Mouse (Mus musculus): ENCODE measurements around the gene Slc4a5. TPM values are rescaled to one million over a fixed set of nuclear protein-coding genes. Genes with fewer than 3 reads are reported as not detected.

Slc4a5 gene
- polyA plus RNA-seq (2012; rRNA removed), result 0.05 and 0.26 TPM in 2 replicates

DNA sequence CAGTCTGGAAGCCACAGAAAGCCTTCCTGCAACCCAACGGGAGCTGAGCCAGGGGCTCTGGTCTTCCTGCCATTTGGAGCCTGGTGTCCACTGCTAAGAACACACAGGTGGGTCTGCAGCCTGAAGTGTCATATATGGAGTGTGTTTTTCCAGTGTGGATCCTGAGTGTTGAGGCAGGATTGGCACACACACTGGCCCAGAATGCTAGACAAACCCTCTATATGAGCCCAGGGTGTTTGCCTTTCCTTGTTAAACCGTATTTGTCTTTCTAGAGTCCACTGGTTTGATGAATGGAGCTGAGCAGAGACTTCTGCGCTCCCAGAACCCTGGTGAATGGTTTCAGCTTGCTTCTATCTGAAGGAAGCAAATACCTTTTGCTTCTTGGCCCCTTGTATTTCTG, at the start of gene Slc4a5:
TSS of gene Slc4a5 (plus strand) at position 15 of the 400 bp plus-strand sequence.
- Histone ChIP-seq H3K36me3 (ENCODE audit: control insufficient read depth, insufficient read depth, low read length) (no peaks in the 10 kb centered on the region), H3K27me3 (ENCODE audit: control insufficient read depth, insufficient read depth, low read length) (no peaks in the 10 kb centered on the region), H3K27ac (ENCODE audit: insufficient read depth, low read length) (no peak within 1 kb of the TSS), H3K4me3 (ENCODE audit: extremely low read depth, insufficient read depth, insufficient read length) (no peak within 1 kb of the TSS), H3K4me1 (ENCODE audit: control insufficient read depth, insufficient read depth, insufficient read length) (no peaks in the 10 kb centered on the region)
- no peak for DNase-seq (ENCODE audit: low read depth in 1 of 2, low spot score in 2 of 2)
- TF ChIP-seq POLR2A (IDR thresholded peaks at IDR 0.05; ENCODE audit: low read depth, low read length) (no peak), CTCF (IDR thresholded peaks at IDR 0.05; ENCODE audit: extremely low read depth, insufficient read depth, insufficient read length, insufficient replicate concordance) (no peak)
- WGBS, result 85% methylated on average over 3 of the region's 3 CpGs

GRCm38 (mm10) chr6:83169872-83170271, 49.8 kb upstream of the Slc4a5 start:
- H3K4me3 ChIP-seq (ENCODE audit: extremely low read depth, insufficient read depth, insufficient read length), result no peak overlapping the region
- 0 out of 2 replicates have a peak, but pooled peaks cover 3% of the 10 kb centered on the region for H3K4me1 ChIP-seq (ENCODE audit: control insufficient read depth, insufficient read depth, insufficient read length)
- H3K36me3 ChIP-seq (ENCODE audit: control insufficient read depth, insufficient read depth, low read length), result no peaks in the 10 kb centered on the region
- WGBS, result 88% methylated on average over 5 of the region's 5 CpGs
- no peak overlapping the region for H3K27ac ChIP-seq (ENCODE audit: insufficient read depth, low read length)
- no peak for DNase-seq (ENCODE audit: low read depth in 1 of 2, low spot score in 2 of 2)
- H3K27me3 ChIP-seq (ENCODE audit: control insufficient read depth, insufficient read depth, low read length), result no peaks in the 10 kb centered on the region
- TF ChIP-seq POLR2A (IDR thresholded peaks at IDR 0.05; ENCODE audit: low read depth, low read length), result no peak
- no peak for TF ChIP-seq CTCF (IDR thresholded peaks at IDR 0.05; ENCODE audit: extremely low read depth, insufficient read depth, insufficient read length, insufficient replicate concordance)

DNA sequence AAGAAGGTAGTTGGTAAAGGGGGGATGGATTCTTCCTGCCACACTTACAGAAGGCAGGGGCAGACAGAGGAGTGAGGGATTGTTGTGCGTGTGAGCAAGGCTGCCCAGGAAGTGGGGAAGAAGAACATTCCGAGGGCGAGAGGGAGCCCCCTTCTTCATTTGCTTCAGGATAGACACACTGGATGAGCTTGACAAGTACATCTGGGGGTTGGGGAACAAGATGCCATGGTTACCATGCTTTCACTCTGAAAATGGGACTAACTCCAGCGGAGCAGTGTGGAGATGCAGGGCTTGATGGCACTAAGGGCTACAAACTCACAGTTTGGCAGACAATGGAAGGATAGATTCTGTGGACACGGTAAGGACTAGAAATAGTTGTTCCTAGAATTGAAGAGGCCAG, 48.6 kb upstream of the Slc4a5 start:
- no peaks in the 10 kb centered on the region for H3K36me3 ChIP-seq (ENCODE audit: control insufficient read depth, insufficient read depth, low read length)
- no peak overlapping the region for H3K4me3 ChIP-seq (ENCODE audit: extremely low read depth, insufficient read depth, insufficient read length)
- no peak overlapping the region for H3K27ac ChIP-seq (ENCODE audit: insufficient read depth, low read length)
- TF ChIP-seq CTCF (IDR thresholded peaks at IDR 0.05; ENCODE audit: extremely low read depth, insufficient read depth, insufficient read length, insufficient replicate concordance) (no peak), POLR2A (IDR thresholded peaks at IDR 0.05; ENCODE audit: low read depth, low read length) (no peak)
- H3K4me1 ChIP-seq (ENCODE audit: control insufficient read depth, insufficient read depth, insufficient read length), result no peaks in the 10 kb centered on the region
- H3K27me3 ChIP-seq (ENCODE audit: control insufficient read depth, insufficient read depth, low read length), result no peaks in the 10 kb centered on the region
- DNase-seq (ENCODE audit: low read depth in 1 of 2, low spot score in 2 of 2), result no peak
- WGBS, result 88% methylated on average over 5 of the region's 5 CpGs

GRCm38 (mm10) chr6:83172240-83172920, 47.2 kb upstream of the Slc4a5 start:
- 87% methylated on average over 9 of the region's 9 CpGs for WGBS
- no peaks in the 10 kb centered on the region for H3K36me3 ChIP-seq (ENCODE audit: control insufficient read depth, insufficient read depth, low read length)
- no peaks in the 10 kb centered on the region for H3K27me3 ChIP-seq (ENCODE audit: control insufficient read depth, insufficient read depth, low read length)
- no peak overlapping the region for H3K4me3 ChIP-seq (ENCODE audit: extremely low read depth, insufficient read depth, insufficient read length)
- DNase-seq (ENCODE audit: low read depth in 1 of 2, low spot score in 2 of 2), result no peak
- TF ChIP-seq POLR2A (IDR thresholded peaks at IDR 0.05; ENCODE audit: low read depth, low read length) (no peak), CTCF (IDR thresholded peaks at IDR 0.05; ENCODE audit: extremely low read depth, insufficient read depth, insufficient read length, insufficient replicate concordance) (no peak)
- no peak overlapping the region for H3K27ac ChIP-seq (ENCODE audit: insufficient read depth, low read length)
- no peaks in the 10 kb centered on the region for H3K4me1 ChIP-seq (ENCODE audit: control insufficient read depth, insufficient read depth, insufficient read length)

DNA sequence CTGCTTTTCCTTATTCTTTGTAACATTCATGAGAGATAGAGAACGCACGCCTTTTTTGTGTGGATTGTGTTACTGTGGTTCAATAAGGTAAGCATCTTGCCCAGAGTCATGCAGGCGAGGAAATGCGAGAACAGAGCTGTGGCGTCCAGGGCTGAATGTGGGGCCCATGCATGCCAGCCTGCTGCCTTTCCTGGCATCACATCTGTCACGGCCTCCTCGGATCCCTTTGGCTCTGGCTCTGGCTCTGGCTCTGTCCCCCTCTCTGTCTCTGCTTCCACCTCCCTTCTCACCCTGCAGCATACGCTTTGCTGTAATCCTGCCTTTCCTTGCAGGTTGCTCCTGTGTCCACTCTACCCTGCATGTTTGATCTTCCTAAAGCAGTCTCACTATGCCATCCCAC, 43.6 kb upstream of the Slc4a5 start:
- no peaks in the 10 kb centered on the region for H3K36me3 ChIP-seq (ENCODE audit: control insufficient read depth, insufficient read depth, low read length)
- no peak overlapping the region for H3K27ac ChIP-seq (ENCODE audit: insufficient read depth, low read length)
- H3K27me3 ChIP-seq (ENCODE audit: control insufficient read depth, insufficient read depth, low read length), result no peaks in the 10 kb centered on the region
- H3K4me3 ChIP-seq (ENCODE audit: extremely low read depth, insufficient read depth, insufficient read length), result no peak overlapping the region
- 92% methylated on average over 8 of the region's 8 CpGs for WGBS
- no peaks in the 10 kb centered on the region for H3K4me1 ChIP-seq (ENCODE audit: control insufficient read depth, insufficient read depth, insufficient read length)
- TF ChIP-seq POLR2A (IDR thresholded peaks at IDR 0.05; ENCODE audit: low read depth, low read length) (no peak), CTCF (IDR thresholded peaks at IDR 0.05; ENCODE audit: extremely low read depth, insufficient read depth, insufficient read length, insufficient replicate concordance) (no peak)
- no peak for DNase-seq (ENCODE audit: low read depth in 1 of 2, low spot score in 2 of 2)

GRCm38 (mm10) chr6:83179390-83180117, 40.1 kb upstream of the Slc4a5 start:
- Histone ChIP-seq H3K36me3 (ENCODE audit: control insufficient read depth, insufficient read depth, low read length) (peaks cover 3% of the 10 kb centered on the region; the same call in 1 of the 2 replicates), H3K27me3 (ENCODE audit: control insufficient read depth, insufficient read depth, low read length) (no peaks in the 10 kb centered on the region), H3K27ac (ENCODE audit: insufficient read depth, low read length) (no peak overlapping the region), H3K4me1 (ENCODE audit: control insufficient read depth, insufficient read depth, insufficient read length) (no peaks in the 10 kb centered on the region), H3K4me3 (ENCODE audit: extremely low read depth, insufficient read depth, insufficient read length) (no peak overlapping the region)
- no peak for DNase-seq (ENCODE audit: low read depth in 1 of 2, low spot score in 2 of 2)
- no peak for TF ChIP-seq POLR2A (IDR thresholded peaks at IDR 0.05; ENCODE audit: low read depth, low read length)
- TF ChIP-seq CTCF (IDR thresholded peaks at IDR 0.05; ENCODE audit: extremely low read depth, insufficient read depth, insufficient read length, insufficient replicate concordance), result no peak
- 81% methylated on average over 12 of the region's 12 CpGs for WGBS

DNA sequence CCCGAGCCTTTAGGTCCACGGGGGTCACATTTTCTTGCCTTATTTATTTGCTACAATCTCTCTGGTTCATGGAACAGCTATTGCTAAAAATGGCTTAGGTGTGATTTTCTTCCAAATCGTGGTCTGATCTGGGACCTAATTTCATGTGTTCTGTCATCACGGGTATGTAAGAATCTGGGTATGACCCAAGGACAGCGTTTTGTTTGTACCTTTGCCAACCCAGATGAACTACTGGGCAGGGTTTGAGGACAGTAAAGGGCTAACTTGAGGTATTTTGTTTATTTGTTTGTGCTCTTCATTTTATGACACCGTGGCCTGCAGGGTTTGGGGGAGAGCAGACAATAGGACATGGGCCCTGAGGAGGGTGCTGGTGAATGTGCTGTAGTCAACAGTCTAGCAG, 39.0 kb upstream of the Slc4a5 start:
- no peaks in the 10 kb centered on the region for H3K27me3 ChIP-seq (ENCODE audit: control insufficient read depth, insufficient read depth, low read length)
- no peak overlapping the region for H3K4me3 ChIP-seq (ENCODE audit: extremely low read depth, insufficient read depth, insufficient read length)
- TF ChIP-seq CTCF (IDR thresholded peaks at IDR 0.05; ENCODE audit: extremely low read depth, insufficient read depth, insufficient read length, insufficient replicate concordance) (no peak), POLR2A (IDR thresholded peaks at IDR 0.05; ENCODE audit: low read depth, low read length) (no peak)
- 81% methylated on average over 6 of the region's 6 CpGs for WGBS
- DNase-seq (ENCODE audit: low read depth in 1 of 2, low spot score in 2 of 2), result no peak
- no peaks in the 10 kb centered on the region for H3K4me1 ChIP-seq (ENCODE audit: control insufficient read depth, insufficient read depth, insufficient read length)
- no peak overlapping the region for H3K27ac ChIP-seq (ENCODE audit: insufficient read depth, low read length)
- H3K36me3 ChIP-seq (ENCODE audit: control insufficient read depth, insufficient read depth, low read length), result peaks cover 3% of the 10 kb centered on the region; the same call in 1 of the 2 replicates

Measured in spleen, adult 2 months (tissue).